Mouse (Mus musculus): ENCODE data around the gene Ugt1a1.

Ugt1a1 gene

GRCm38 (mm10) chr1:88234248-88234610 is 22.5 kb downstream of the Ugt1a1 start:
- DNase-seq (ENCODE audit: low spot score in 2 of 2) = no peak

- no peak for DNase-seq (ENCODE audit: low spot score in 2 of 2)
Measured at GRCm38 (mm10) chr1:88234646-88235045, 22.9 kb downstream of the Ugt1a1 start.

GRCm38 (mm10) chr1:88235046-88235893 is 23.5 kb downstream of the Ugt1a1 start:
- DNase-seq (ENCODE audit: low spot score in 2 of 2) = peak in 1 of 2 experiments; percentile 81

GRCm38 (mm10) chr1:88235894-88236415 is 24.2 kb downstream of the Ugt1a1 start:
- DNase-seq (ENCODE audit: low spot score in 2 of 2) = no peak

- no peak for DNase-seq (ENCODE audit: low spot score in 2 of 2)
Measured at GRCm38 (mm10) chr1:88237311-88237710, 25.6 kb downstream of the Ugt1a1 start.

- DNase-seq (ENCODE audit: low spot score in 2 of 2) = peak in 1 of 2 experiments; percentile 87
Measured at GRCm38 (mm10) chr1:88238771-88239170, 27.0 kb downstream of the Ugt1a1 start.

GRCm38 (mm10) chr1:88240072-88240471 is 28.3 kb downstream of the Ugt1a1 start:
- DNase-seq (ENCODE audit: low spot score in 2 of 2) = no peak

- no peak for DNase-seq (ENCODE audit: low spot score in 2 of 2)
Measured at GRCm38 (mm10) chr1:88240579-88240978, 28.8 kb downstream of the Ugt1a1 start.

- no peak for DNase-seq (ENCODE audit: low spot score in 2 of 2)
Measured at GRCm38 (mm10) chr1:88243861-88244260, 32.1 kb downstream of the Ugt1a1 start.

GRCm38 (mm10) chr1:88245881-88246280 is 34.1 kb downstream of the Ugt1a1 start:
- no peak for DNase-seq (ENCODE audit: low spot score in 2 of 2)

GRCm38 (mm10) chr1:88246386-88246785 is 34.6 kb downstream of the Ugt1a1 start:
- no peak for DNase-seq (ENCODE audit: low spot score in 2 of 2)

GRCm38 (mm10) chr1:88247660-88248059 is 35.9 kb downstream of the Ugt1a1 start:
- no peak for DNase-seq (ENCODE audit: low spot score in 2 of 2)

GRCm38 (mm10) chr1:88248658-88249057 is 36.9 kb downstream of the Ugt1a1 start:
- DNase-seq (ENCODE audit: low spot score in 2 of 2) = peak in 1 of 2 experiments; percentile 87

- DNase-seq (ENCODE audit: low spot score in 2 of 2) = no peak
Measured at GRCm38 (mm10) chr1:88249596-88249995, 37.8 kb downstream of the Ugt1a1 start.

GRCm38 (mm10) chr1:88250023-88250422 is 38.3 kb downstream of the Ugt1a1 start:
- DNase-seq (ENCODE audit: low spot score in 2 of 2) = no peak

- DNase-seq (ENCODE audit: low spot score in 2 of 2) = no peak
Measured at GRCm38 (mm10) chr1:88253106-88253505, 41.3 kb downstream of the Ugt1a1 start.

GRCm38 (mm10) chr1:88253540-88253939 is 41.8 kb downstream of the Ugt1a1 start:
- no peak for DNase-seq (ENCODE audit: low spot score in 2 of 2)

- DNase-seq (ENCODE audit: low spot score in 2 of 2) = peak; percentile 61 to 87
Measured at GRCm38 (mm10) chr1:88254793-88255465, 43.2 kb downstream of the Ugt1a1 start.

GRCm38 (mm10) chr1:88255466-88255857 is 43.7 kb downstream of the Ugt1a1 start:
- DNase-seq (ENCODE audit: low spot score in 2 of 2) = peak in 1 of 2 experiments; percentile 84

GRCm38 (mm10) chr1:88255989-88256754 is 44.4 kb downstream of the Ugt1a1 start:
- peak; percentile 60 to 85 for DNase-seq (ENCODE audit: low spot score in 2 of 2)

GRCm38 (mm10) chr1:88256886-88257663 is 45.3 kb downstream of the Ugt1a1 start:
- peak in 1 of 2 experiments; percentile 79 for DNase-seq (ENCODE audit: low spot score in 2 of 2)

All from urinary bladder, postnatal 4 days (tissue).